Mouse (Mus musculus) heart, embryonic 10.5 days (tissue): ENCODE measurements around the gene Asprv1. TPM values are rescaled to one million over a fixed set of nuclear protein-coding genes. Genes with fewer than 3 reads are reported as not detected.
A peak's percentile ranks its signal among the peaks of the same experiment; 100 is the strongest.

Experiments used
- DNase-seq: peaks from one replicate; pipeline ENCODE4 v3.0.0-alpha.2; 2017; ENCODE audit warnings: low spot score
- H3K27ac ChIP-seq: fragments of 300-500 bp; sonication (generic); 2 replicates; pipeline ENCODE4 v1.5.1; 2016; ENCODE audit warnings: mild to moderate bottlenecking
- H3K27me3 ChIP-seq: fragments of 300-500 bp; sonication (generic); 2 replicates; pipeline ENCODE4 v1.6.1; 2016; ENCODE audit warnings: mild to moderate bottlenecking; ENCODE audit not compliant: poor library complexity, insufficient read depth, severe bottlenecking
- H3K36me3 ChIP-seq: fragments of 300-500 bp; sonication (generic); 2 replicates; pipeline ENCODE4 v1.6.1; 2016; ENCODE audit warnings: mild to moderate bottlenecking, moderate library complexity
- H3K4me1 ChIP-seq: fragments of 300-500 bp; sonication (generic); 2 replicates; pipeline ENCODE4 v1.6.1; 2016; ENCODE audit warnings: mild to moderate bottlenecking
- H3K4me3 ChIP-seq: fragments of 300-500 bp; sonication (generic); 2 replicates; pipeline ENCODE4 v1.5.1; 2016; ENCODE audit warnings: mild to moderate bottlenecking, moderate library complexity
- H3K9me3 ChIP-seq: fragments of 300-500 bp; sonication (generic); 2 replicates; pipeline ENCODE4 v1.6.1; 2016; ENCODE audit warnings: mild to moderate bottlenecking, moderate library complexity
- WGBS: fragments of 180-500 bp; shearing (Covaris S2); methylation state at CpG from one replicate; pipeline ENCODE4 v1.1.7; 2016; 5-methylcytosine and 5-hydroxymethylcytosine counted together
- polyA plus RNA-seq: library from polyadenylated mRNA; unstranded; fragments of >200 nt; fragmentation: Nextera tagmentation; extraction: Ambion mirVana; gene quantifications from 2 replicates; pipeline ENCODE4 v1.2.1, GENCODE M21; 2016

Asprv1 gene
- polyA plus RNA-seq = 0.23 and 0.58 TPM in 2 replicates

- DNase-seq = no peak
- Histone ChIP-seq H3K27me3 (peaks cover 14% of the 10 kb centered on the region; the same call in 1 of the 2 replicates), H3K27ac (no peak within 1 kb of the TSS), H3K4me3 (no peak within 1 kb of the TSS), H3K9me3 (no peaks in the 10 kb centered on the region), H3K4me1 (peaks cover 18% of the 10 kb centered on the region), H3K36me3 (no peaks in the 10 kb centered on the region)
- WGBS = 60% methylated on average over 10 of the region's 10 CpGs
Measured at GRCm38 (mm10) chr6:86627946-86628345, at the start of gene Asprv1. Gene Asprv1, plus strand, starts transcription at chr6:86628164.

GRCm38 (mm10) chr6:86578396-86578795 lies 49.6 kb upstream of the Asprv1 start:
- H3K27ac ChIP-seq = no peak overlapping the region
- WGBS = 70% methylated on average over 2 of the region's 2 CpGs
- H3K4me3 ChIP-seq = no peak overlapping the region
- H3K4me1 ChIP-seq = peaks cover 27% of the 10 kb centered on the region
- no peaks in the 10 kb centered on the region for H3K36me3 ChIP-seq
- H3K27me3 ChIP-seq = no peaks in the 10 kb centered on the region
- DNase-seq = no peak
- H3K9me3 ChIP-seq = no peaks in the 10 kb centered on the region

GRCm38 (mm10) chr6:86579066-86579784 lies 48.7 kb upstream of the Asprv1 start:
- peaks cover 29% of the 10 kb centered on the region for H3K4me1 ChIP-seq
- DNase-seq = no peak
- H3K36me3 ChIP-seq = no peaks in the 10 kb centered on the region
- H3K4me3 ChIP-seq = no peak overlapping the region
- WGBS = 76% methylated on average over 2 of the region's 2 CpGs
- H3K27me3 ChIP-seq = no peaks in the 10 kb centered on the region
- H3K9me3 ChIP-seq = no peaks in the 10 kb centered on the region
- H3K27ac ChIP-seq = peak overlapping the region; percentile 52

- peak overlapping the region; percentile 78 for H3K27ac ChIP-seq
- 70% methylated on average over 3 of the region's 3 CpGs for WGBS
- H3K36me3 ChIP-seq = no peaks in the 10 kb centered on the region
- peaks cover 36% of the 10 kb centered on the region for H3K4me1 ChIP-seq
- H3K27me3 ChIP-seq = no peaks in the 10 kb centered on the region
- H3K4me3 ChIP-seq = no peak overlapping the region
- no peak for DNase-seq
- H3K9me3 ChIP-seq = no peaks in the 10 kb centered on the region
Measured at GRCm38 (mm10) chr6:86579926-86580325, 48.0 kb upstream of the Asprv1 start.

GRCm38 (mm10) chr6:86583141-86583540 lies 44.8 kb upstream of the Asprv1 start:
- no peak for DNase-seq
- Histone ChIP-seq H3K9me3 (no peaks in the 10 kb centered on the region), H3K27me3 (no peaks in the 10 kb centered on the region), H3K4me1 (peaks cover 50% of the 10 kb centered on the region), H3K36me3 (no peaks in the 10 kb centered on the region), H3K27ac (peak overlapping the region; percentile 52; the same call in 1 of the 2 replicates), H3K4me3 (no peak overlapping the region)
- WGBS = 88% methylated on average over 3 of the region's 3 CpGs

- 81% methylated on average over 8 of the region's 8 CpGs for WGBS
- Histone ChIP-seq H3K4me3 (no peak overlapping the region), H3K36me3 (no peaks in the 10 kb centered on the region), H3K27me3 (no peaks in the 10 kb centered on the region), H3K4me1 (peaks cover 48% of the 10 kb centered on the region), H3K9me3 (no peaks in the 10 kb centered on the region), H3K27ac (peak overlapping the region; percentile 86; the same call in 1 of the 2 replicates)
- DNase-seq = no peak
Measured at GRCm38 (mm10) chr6:86583601-86584215, 44.3 kb upstream of the Asprv1 start.

- Histone ChIP-seq H3K4me3 (peak overlapping the region; percentile 53), H3K27ac (peak overlapping the region; percentile 86), H3K36me3 (no peaks in the 10 kb centered on the region), H3K9me3 (no peaks in the 10 kb centered on the region), H3K27me3 (no peaks in the 10 kb centered on the region), H3K4me1 (peaks cover 45% of the 10 kb centered on the region)
- WGBS = 37% methylated on average over 14 of the region's 14 CpGs
- DNase-seq = no peak
Measured at GRCm38 (mm10) chr6:86584296-86585015, 43.5 kb upstream of the Asprv1 start.

GRCm38 (mm10) chr6:86585070-86585600 lies 42.8 kb upstream of the Asprv1 start:
- Histone ChIP-seq H3K4me3 (peak overlapping the region; percentile 53), H3K36me3 (no peaks in the 10 kb centered on the region), H3K27ac (peak overlapping the region; percentile 86), H3K27me3 (no peaks in the 10 kb centered on the region), H3K9me3 (no peaks in the 10 kb centered on the region), H3K4me1 (peaks cover 38% of the 10 kb centered on the region)
- peak; percentile 89 for DNase-seq
- WGBS = 8% methylated on average over 16 of the region's 16 CpGs

GRCm38 (mm10) chr6:86586070-86586469 lies 41.9 kb upstream of the Asprv1 start:
- WGBS = 67% methylated on average over 5 of the region's 5 CpGs
- H3K27me3 ChIP-seq = no peaks in the 10 kb centered on the region
- H3K4me3 ChIP-seq = no peak overlapping the region
- no peak for DNase-seq
- peaks cover 29% of the 10 kb centered on the region for H3K4me1 ChIP-seq
- H3K9me3 ChIP-seq = no peaks in the 10 kb centered on the region
- no peaks in the 10 kb centered on the region for H3K36me3 ChIP-seq
- peak overlapping the region; percentile 86; the same call in 1 of the 2 replicates for H3K27ac ChIP-seq

GRCm38 (mm10) chr6:86588429-86588828 lies 39.5 kb upstream of the Asprv1 start:
- DNase-seq = no peak
- Histone ChIP-seq H3K36me3 (no peaks in the 10 kb centered on the region), H3K27ac (no peak overlapping the region), H3K9me3 (no peaks in the 10 kb centered on the region), H3K4me1 (peaks cover 26% of the 10 kb centered on the region), H3K4me3 (no peak overlapping the region), H3K27me3 (no peaks in the 10 kb centered on the region)
- 27% methylated on average over 6 of the region's 7 CpGs for WGBS

- H3K27me3 ChIP-seq = peaks cover 11% of the 10 kb centered on the region
- DNase-seq = no peak
- 88% methylated on average over 10 of the region's 10 CpGs for WGBS
- H3K27ac ChIP-seq = no peak overlapping the region
- H3K9me3 ChIP-seq = no peaks in the 10 kb centered on the region
- no peak overlapping the region for H3K4me3 ChIP-seq
- peaks cover 16% of the 10 kb centered on the region for H3K4me1 ChIP-seq
- H3K36me3 ChIP-seq = no peaks in the 10 kb centered on the region
Measured at GRCm38 (mm10) chr6:86593146-86593897, 34.6 kb upstream of the Asprv1 start.

- peak overlapping the region; percentile 52 for H3K4me3 ChIP-seq
- H3K36me3 ChIP-seq = no peaks in the 10 kb centered on the region
- peaks cover 22% of the 10 kb centered on the region for H3K4me1 ChIP-seq
- peak; percentile 94 for DNase-seq
- H3K27me3 ChIP-seq = peaks cover 11% of the 10 kb centered on the region
- H3K9me3 ChIP-seq = no peaks in the 10 kb centered on the region
- H3K27ac ChIP-seq = no peak overlapping the region; the same call in 1 of the 2 replicates
- 14% methylated on average over 9 of the region's 9 CpGs for WGBS
Measured at GRCm38 (mm10) chr6:86594636-86595035, 33.3 kb upstream of the Asprv1 start.
